Mouse (Mus musculus) midbrain, embryonic 14.5 days (tissue): ENCODE results near the gene Susd1. TPM values are rescaled to one million over a fixed set of nuclear protein-coding genes. Genes with fewer than 3 reads are reported as not detected.

Experiments used
- ATAC-seq: fragments of 200-750 bp; cut with Nextera tagmentation; 2 replicates; pipeline ENCODE4 v1.8.0; 2017; ENCODE audit warnings: moderate number of reproducible peaks, moderate library complexity; ENCODE audit not compliant: low FRiP score, low TSS enrichment
- DNase-seq: peaks from one replicate; pipeline ENCODE4 v3.0.0-alpha.2; 2015
- H3K27ac ChIP-seq: fragments of 300-500 bp; sonication (generic); replicated peaks from 2 replicates; pipeline ENCODE4 v1.5.1; 2014; ENCODE audit warnings: mild to moderate bottlenecking, low read depth, low read length, moderate library complexity
- H3K27me3 ChIP-seq: fragments of 300-500 bp; sonication (generic); 2 replicates; pipeline ENCODE4 v1.6.1; 2014; ENCODE audit warnings: low read length, control low read depth, mixed read lengths; ENCODE audit not compliant: control insufficient read depth, insufficient read depth
- H3K36me3 ChIP-seq: fragments of 300-500 bp; sonication (generic); 2 replicates; pipeline ENCODE4 v1.6.1; 2014; ENCODE audit warnings: low read length, control low read depth; ENCODE audit not compliant: control insufficient read depth, insufficient read depth
- H3K4me1 ChIP-seq: fragments of 300-500 bp; sonication (generic); 2 replicates; pipeline ENCODE4 v1.6.1; 2014; ENCODE audit warnings: mild to moderate bottlenecking, antibody characterized with exemption, low read length, control low read depth; ENCODE audit not compliant: control insufficient read depth, insufficient read depth
- H3K4me2 ChIP-seq: fragments of 300-500 bp; sonication (generic); 2 replicates; pipeline ENCODE4 v1.6.1; 2014; ENCODE audit warnings: mild to moderate bottlenecking, low read length, moderate library complexity
- H3K4me3 ChIP-seq: fragments of 300-500 bp; sonication (generic); replicated peaks from 2 replicates; pipeline ENCODE4 v1.5.1; 2014; ENCODE audit warnings: low read depth, low read length
- H3K9ac ChIP-seq: fragments of 300-500 bp; sonication (generic); replicated peaks from 2 replicates; pipeline ENCODE4 v1.6.1; 2014; ENCODE audit warnings: mild to moderate bottlenecking, low read length, moderate library complexity
- H3K9me3 ChIP-seq: fragments of 300-500 bp; sonication (generic); 2 replicates; pipeline ENCODE4 v1.6.1; 2016; ENCODE audit warnings: low read length, control low read depth, mixed read lengths; ENCODE audit not compliant: control insufficient read depth
- WGBS: fragments of 180-500 bp; shearing (Covaris S2); extraction: QIAGEN DNeasy Blood & Tissue Kit; methylation state at CpG from one replicate; pipeline ENCODE4 v1.1.7; 2014; 5-methylcytosine and 5-hydroxymethylcytosine counted together
- polyA plus RNA-seq: library from polyadenylated mRNA; unstranded; fragments of >200 nt; fragmentation: Nextera tagmentation; extraction: Ambion mirVana; gene quantifications from 2 replicates; pipeline ENCODE4 v1.2.1, GENCODE M21; 2014

Gene Susd1
- polyA plus RNA-seq, 1 experiment from 2014 or later, result 0.86 TPM

DNA sequence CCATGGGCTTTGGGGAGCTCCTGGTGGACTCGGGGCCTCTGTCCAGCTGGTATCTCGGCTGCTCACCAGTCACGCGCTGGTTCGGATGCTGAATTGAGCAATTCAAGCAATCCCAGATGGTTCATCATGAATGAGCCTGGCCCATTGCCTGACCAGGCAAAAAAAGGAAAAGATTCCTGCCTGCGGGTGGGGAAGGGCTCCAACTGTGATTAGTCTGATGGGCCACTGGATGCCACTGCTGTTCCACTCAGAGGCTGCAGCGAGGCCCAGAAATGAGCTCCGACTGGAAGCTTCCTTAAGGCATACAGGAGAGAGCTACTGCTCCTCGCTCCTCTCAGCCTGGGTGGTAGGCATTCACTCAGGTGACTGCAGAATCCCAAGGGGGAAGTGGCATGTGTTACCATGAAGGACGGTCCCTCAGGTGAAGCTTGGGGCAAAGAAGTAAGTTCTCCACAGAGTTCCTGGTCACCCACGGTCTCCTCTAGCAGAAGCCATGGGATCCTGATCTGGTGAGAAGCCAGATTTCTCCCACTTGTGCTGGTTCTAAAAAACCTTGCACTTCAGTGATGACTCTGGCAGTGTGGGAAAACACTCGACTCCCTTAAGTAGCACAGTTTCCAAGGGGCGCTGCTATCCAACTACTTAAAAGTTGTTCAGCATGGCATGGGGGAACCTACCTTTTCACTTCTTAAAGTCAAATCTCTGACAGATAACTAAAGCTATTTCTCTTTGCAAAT lies 57.3 kb downstream of the Susd1 start:
- 83% methylated on average over 13 of the region's 13 CpGs for WGBS
- Histone ChIP-seq H3K27ac (no peak overlapping the region), H3K36me3 (no peaks in the 10 kb centered on the region), H3K9me3 (no peaks in the 10 kb centered on the region), H3K27me3 (no peaks in the 10 kb centered on the region), H3K4me2 (no peak overlapping the region), H3K9ac (no peak overlapping the region), H3K4me1 (no peaks in the 10 kb centered on the region), H3K4me3 (no peak overlapping the region)
- ATAC-seq (peak; percentile 64), DNase-seq (peak; percentile 62)

DNA sequence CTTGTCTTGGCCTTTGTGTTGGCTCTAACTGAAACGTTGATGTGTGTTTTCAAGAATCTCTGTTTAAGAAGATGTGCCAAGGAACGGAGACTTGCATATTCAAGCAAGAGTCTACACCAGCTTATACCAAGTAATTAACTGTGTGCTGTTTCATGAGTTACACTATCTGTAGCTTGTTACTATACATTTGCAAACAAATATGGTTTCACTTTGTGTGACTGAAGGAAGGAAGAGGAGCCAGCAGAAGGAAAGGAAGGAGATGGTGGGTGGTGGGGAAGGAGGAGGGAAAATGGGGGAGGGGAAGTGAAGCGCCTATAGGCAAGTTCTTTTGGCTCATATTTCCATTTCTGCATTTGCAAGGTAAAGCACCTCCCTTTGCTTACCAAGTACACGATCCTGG lies 58.0 kb downstream of the Susd1 start:
- Histone ChIP-seq H3K4me3 (no peak overlapping the region), H3K4me2 (no peak overlapping the region), H3K27me3 (no peaks in the 10 kb centered on the region), H3K9ac (no peak overlapping the region), H3K9me3 (no peaks in the 10 kb centered on the region), H3K27ac (no peak overlapping the region), H3K36me3 (no peaks in the 10 kb centered on the region), H3K4me1 (no peaks in the 10 kb centered on the region)
- ATAC-seq (no peak), DNase-seq (no peak)
- 86% methylated on average over 4 of the region's 4 CpGs for WGBS

DNA sequence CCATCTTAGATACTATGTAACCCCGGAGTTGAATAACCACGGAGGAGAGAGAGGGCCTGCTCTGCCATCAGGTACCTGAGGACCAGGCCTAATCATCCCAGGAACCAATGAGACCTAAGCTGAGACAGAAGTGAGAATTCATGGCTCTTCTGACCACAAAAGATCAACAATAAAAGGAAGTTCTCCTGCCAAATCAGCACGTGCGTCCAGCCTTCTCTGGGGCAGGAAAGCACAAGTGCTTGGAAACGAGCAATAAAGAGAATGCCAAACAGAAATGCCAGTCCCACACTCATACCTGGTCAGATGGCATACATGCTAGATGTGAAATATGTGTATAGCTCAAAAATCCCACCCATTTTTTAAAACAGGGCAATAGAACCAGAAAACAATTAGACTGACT lies 58.6 kb downstream of the Susd1 start:
- Histone ChIP-seq H3K36me3 (no peaks in the 10 kb centered on the region), H3K4me3 (no peak overlapping the region), H3K27me3 (no peaks in the 10 kb centered on the region), H3K9ac (no peak overlapping the region), H3K9me3 (no peaks in the 10 kb centered on the region), H3K4me2 (no peak overlapping the region), H3K27ac (no peak overlapping the region), H3K4me1 (no peaks in the 10 kb centered on the region)
- no peak for DNase-seq
- 84% methylated on average over 5 of the region's 5 CpGs for WGBS
- ATAC-seq, result no peak

DNA sequence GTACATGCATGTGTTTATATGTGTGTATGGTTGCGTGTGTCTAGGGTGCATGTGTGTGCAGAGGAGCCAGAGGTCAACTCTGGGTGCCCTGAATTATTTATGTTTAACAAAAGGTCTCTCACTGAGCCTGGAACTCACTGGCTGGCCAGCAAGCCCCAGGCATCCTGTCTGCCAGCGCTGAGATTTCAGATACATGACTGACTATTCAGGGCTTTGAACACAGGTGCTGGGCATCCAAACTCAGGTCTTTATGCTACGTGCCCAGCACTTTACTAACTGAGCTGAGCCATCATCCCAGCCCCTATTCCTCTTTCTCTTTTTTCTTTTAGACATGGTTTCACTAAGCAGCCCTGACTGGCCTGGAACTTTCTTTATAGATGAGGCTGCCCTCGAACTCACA lies 59.8 kb downstream of the Susd1 start:
- Histone ChIP-seq H3K36me3 (no peaks in the 10 kb centered on the region), H3K9me3 (no peaks in the 10 kb centered on the region), H3K9ac (no peak overlapping the region), H3K27ac (no peak overlapping the region), H3K4me3 (no peak overlapping the region), H3K4me2 (no peak overlapping the region), H3K4me1 (no peaks in the 10 kb centered on the region), H3K27me3 (no peaks in the 10 kb centered on the region)
- 85% methylated on average over 4 of the region's 4 CpGs for WGBS
- DNase-seq, result no peak
- no peak for ATAC-seq

DNA sequence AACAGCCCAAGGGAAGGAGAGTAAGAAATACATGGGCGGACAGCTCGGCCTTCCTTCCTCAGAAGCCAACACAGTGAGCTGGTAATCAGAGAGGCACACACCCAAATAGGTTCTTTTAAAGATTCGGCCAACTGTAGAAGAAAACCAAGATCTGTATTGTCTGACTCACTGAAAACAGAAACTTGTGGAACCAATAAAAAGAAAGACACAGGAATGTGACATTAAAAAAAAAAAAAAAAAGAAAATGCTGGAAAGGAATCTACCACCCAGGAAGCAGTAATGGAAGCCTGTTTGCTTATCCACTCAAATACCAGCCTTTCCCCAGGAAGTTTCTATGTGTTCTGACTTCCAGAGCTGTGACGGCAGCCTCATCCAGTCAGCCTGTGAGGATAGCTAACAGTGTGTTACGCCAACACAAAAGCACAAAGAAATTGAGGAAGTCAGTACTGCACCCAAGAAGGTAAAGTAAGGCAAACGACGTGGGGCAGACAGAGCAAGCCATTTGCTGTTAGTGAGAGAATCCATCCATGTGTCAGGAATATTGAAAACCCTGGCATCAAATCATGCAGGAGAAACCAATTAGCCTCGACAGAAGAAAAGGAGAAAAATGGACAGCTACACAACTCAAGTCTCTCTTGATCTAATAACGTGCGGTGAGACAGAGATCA lies 64.0 kb downstream of the Susd1 start:
- Histone ChIP-seq H3K4me3 (no peak overlapping the region), H3K27me3 (no peaks in the 10 kb centered on the region), H3K9me3 (no peaks in the 10 kb centered on the region), H3K4me1 (no peaks in the 10 kb centered on the region), H3K9ac (no peak overlapping the region), H3K36me3 (no peaks in the 10 kb centered on the region), H3K27ac (no peak overlapping the region), H3K4me2 (no peak overlapping the region)
- no peak for DNase-seq
- 59% methylated on average over 10 of the region's 10 CpGs for WGBS
- no peak for ATAC-seq

DNA sequence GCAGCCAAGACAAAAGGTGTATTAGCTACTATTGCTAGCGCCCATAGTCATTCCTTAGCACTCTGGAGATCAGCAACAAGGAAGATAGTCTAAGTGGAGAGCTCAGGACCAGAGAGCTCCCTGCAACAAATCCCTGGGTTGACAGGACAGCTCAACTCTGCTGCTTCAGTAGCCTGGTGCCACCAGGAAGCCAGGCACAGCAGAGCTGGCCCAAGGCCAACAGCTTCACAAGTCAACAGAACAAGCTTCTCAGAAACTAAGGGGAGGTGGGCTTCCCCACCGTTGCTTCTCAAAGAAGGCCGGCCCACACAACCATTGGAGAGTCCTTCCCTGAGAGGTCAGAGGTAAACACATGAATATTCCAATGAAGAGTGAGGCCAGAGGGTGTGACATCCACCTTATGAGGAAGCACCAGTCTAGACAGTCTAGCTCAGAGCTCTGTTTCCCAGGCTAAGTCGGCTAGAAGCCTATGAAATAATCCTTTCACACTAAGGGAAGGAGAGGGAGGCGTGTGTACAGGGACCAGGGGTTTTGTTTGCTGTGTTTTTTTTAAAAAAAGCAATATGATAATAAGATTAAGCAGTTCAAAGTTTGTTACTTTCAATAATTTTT lies 65.8 kb downstream of the Susd1 start:
- ATAC-seq (no peak), DNase-seq (peak; percentile 41)
- H3K9me3 ChIP-seq, result no peaks in the 10 kb centered on the region
- H3K9ac ChIP-seq, result no peak overlapping the region
- H3K4me2 ChIP-seq, result no peak overlapping the region
- H3K36me3 ChIP-seq, result no peaks in the 10 kb centered on the region
- no peaks in the 10 kb centered on the region for H3K27me3 ChIP-seq
- 55% methylated on average over 5 of the region's 5 CpGs for WGBS
- H3K4me1 ChIP-seq, result no peaks in the 10 kb centered on the region
- no peak overlapping the region for H3K4me3 ChIP-seq
- no peak overlapping the region for H3K27ac ChIP-seq

DNA sequence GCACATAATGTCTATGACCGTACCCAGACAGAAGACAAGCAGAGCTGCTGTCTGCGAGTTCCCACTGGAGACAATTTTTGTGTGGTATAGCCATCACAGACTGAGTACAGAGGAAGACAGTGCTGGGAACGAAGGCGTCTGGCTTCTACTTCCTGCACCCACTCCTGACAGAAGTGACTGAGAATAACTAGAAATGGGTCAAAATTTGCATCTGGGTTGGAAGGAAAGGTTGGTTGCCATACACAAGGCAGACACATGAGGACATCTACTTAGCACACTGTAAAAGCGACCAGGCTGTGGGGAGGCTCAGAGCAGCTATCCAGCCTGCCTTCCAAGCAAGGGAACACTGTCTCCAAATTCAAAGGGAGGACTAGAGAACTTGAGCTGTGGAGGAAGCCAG lies 66.5 kb downstream of the Susd1 start:
- DNase-seq, result no peak
- H3K4me1 ChIP-seq, result no peaks in the 10 kb centered on the region
- no peak for ATAC-seq
- no peak overlapping the region for H3K27ac ChIP-seq
- no peaks in the 10 kb centered on the region for H3K27me3 ChIP-seq
- H3K9me3 ChIP-seq, result no peaks in the 10 kb centered on the region
- 96% methylated on average over 5 of the region's 5 CpGs for WGBS
- H3K9ac ChIP-seq, result no peak overlapping the region
- no peaks in the 10 kb centered on the region for H3K36me3 ChIP-seq
- no peak overlapping the region for H3K4me2 ChIP-seq
- no peak overlapping the region for H3K4me3 ChIP-seq

DNA sequence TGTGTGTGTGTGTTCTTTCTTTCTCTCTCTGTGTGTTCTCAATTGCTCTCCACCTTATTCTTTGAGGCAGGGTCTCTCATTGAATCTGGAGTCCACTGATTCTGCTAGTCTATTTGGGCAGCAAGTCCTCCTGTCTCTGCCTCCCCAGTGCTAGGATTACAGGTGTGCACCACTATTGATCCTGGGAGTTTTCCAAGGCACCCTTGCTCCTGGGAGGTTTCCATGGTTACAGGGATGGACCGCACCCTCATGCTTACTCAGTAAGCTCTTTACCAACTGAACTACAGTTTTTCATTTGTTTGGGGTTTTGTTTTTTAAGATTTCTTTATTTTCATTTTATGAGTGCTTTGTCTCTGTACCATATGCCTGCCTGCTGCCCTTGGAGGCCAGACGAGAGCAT lies 68.5 kb downstream of the Susd1 start:
- WGBS, result 91% methylated on average over 2 of the region's 2 CpGs
- Histone ChIP-seq H3K27me3 (no peaks in the 10 kb centered on the region), H3K9ac (no peak overlapping the region), H3K27ac (no peak overlapping the region), H3K9me3 (no peaks in the 10 kb centered on the region), H3K4me2 (no peak overlapping the region), H3K4me3 (no peak overlapping the region), H3K4me1 (no peaks in the 10 kb centered on the region), H3K36me3 (no peaks in the 10 kb centered on the region)
- ATAC-seq, result no peak
- no peak for DNase-seq

DNA sequence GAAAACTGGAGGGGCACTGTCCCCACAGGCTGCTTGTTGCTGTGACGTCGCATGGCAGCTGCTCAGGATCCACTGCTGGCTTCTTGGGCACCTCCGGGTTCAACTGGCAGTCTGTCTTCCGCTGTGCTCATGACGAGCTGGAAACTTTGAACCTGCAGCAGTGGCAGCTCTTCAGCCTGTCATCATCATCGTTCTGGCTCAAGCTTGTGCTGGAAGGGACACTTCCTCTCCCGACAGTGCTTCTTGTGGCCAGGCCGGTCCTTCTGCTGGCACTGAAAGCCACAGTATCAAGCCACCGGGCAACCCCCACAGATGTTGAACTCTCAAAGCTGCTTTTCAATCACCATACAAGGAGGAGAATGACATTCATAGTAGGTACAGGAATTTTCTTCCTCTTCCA lies 70.3 kb downstream of the Susd1 start:
- H3K9ac ChIP-seq, result no peak overlapping the region
- no peak overlapping the region for H3K4me3 ChIP-seq
- H3K27ac ChIP-seq, result no peak overlapping the region
- no peaks in the 10 kb centered on the region for H3K36me3 ChIP-seq
- H3K4me1 ChIP-seq, result peaks cover 6% of the 10 kb centered on the region; the same call in 1 of the 2 replicates
- DNase-seq (no peak), ATAC-seq (no peak)
- H3K9me3 ChIP-seq, result no peaks in the 10 kb centered on the region
- no peak overlapping the region for H3K4me2 ChIP-seq
- WGBS, result 90% methylated on average over 9 of the region's 9 CpGs
- no peaks in the 10 kb centered on the region for H3K27me3 ChIP-seq
